Mouse (Mus musculus): ENCODE measurements around the gene Sstr5. TPM values are rescaled to one million over a fixed set of nuclear protein-coding genes. Genes with fewer than 3 reads are reported as not detected.

Gene Sstr5
- 1 to 10 TPM; 1.4 to 1.7 (median 1.5) TPM for total RNA-seq (2022)

DNA sequence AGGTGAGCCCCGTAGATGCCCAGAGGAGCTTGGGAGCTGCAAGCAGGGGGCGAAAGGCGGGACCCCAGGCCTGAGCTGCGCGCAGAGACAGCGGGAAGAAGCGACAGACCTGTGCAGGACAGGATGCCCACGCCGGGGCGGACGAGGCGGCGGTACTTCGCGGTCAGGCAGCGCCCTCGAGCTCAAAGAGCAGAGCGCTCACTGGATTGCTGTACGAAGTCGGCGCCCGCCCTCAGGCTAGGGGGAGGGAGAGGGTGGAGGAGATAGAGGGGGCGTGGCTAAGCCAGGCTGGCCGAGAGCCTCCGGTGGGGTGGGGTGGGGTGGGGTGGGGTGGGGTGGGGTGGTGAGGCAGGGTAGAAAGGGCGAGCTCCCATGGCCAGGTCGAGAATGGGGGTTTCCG is at the start of gene Sstr5:
TSS of gene Sstr5 (minus strand) at position 276 of the 400 bp plus-strand sequence.
- no peak for DNase-seq (ENCODE audit: low spot score in 2 of 2)

- DNase-seq (ENCODE audit: low spot score in 2 of 2), result no peak
Observed at GRCm38 (mm10) chr17:25541768-25542167, 44.7 kb upstream of the Sstr5 start.

DNA sequence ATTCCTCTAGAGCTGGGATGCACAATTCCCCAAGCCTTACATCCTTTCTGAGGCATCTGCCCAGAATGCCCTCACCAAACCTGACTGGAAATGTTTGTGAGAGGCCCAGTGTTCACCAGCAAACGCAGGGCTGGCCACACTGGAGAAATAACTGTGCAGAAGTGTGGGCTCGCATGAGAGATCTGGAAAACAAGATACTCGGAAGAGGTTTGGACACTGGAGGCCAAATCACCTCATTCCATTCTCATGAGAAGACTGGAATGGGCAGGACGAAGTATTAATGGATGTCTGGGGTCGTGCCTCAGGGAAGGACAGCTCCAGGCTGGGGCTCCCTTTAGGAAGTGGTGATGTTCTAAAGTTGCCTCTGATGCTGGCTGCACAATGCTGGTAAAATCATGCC is 43.6 kb upstream of the Sstr5 start:
- DNase-seq (ENCODE audit: low spot score in 2 of 2), result no peak

GRCm38 (mm10) chr17:25538945-25539875 is 42.1 kb upstream of the Sstr5 start:
- no peak for DNase-seq (ENCODE audit: low spot score in 2 of 2)

GRCm38 (mm10) chr17:25530357-25531022 is 33.4 kb upstream of the Sstr5 start:
- no peak for DNase-seq (ENCODE audit: low spot score in 2 of 2)

DNA sequence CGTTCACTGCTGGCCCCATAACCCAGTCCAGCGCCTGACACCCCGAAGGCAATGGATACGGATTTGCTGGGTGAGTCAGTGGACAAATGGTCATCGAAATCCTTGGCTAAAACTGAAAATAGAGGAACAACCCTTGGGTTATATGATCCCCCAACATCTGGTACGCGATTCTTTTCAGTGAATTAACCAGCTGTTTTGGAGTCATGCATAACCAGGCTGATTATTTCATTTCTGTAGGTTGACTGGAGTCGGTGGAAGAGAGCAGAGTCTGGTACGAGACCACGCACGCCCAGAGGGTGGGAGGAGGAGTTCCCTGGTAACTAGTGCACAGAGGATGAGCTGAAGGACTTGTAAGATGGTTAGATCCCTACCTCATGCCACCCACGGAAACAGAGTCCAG is 25.0 kb upstream of the Sstr5 start:
- no peak for DNase-seq (ENCODE audit: low spot score in 2 of 2)

DNA sequence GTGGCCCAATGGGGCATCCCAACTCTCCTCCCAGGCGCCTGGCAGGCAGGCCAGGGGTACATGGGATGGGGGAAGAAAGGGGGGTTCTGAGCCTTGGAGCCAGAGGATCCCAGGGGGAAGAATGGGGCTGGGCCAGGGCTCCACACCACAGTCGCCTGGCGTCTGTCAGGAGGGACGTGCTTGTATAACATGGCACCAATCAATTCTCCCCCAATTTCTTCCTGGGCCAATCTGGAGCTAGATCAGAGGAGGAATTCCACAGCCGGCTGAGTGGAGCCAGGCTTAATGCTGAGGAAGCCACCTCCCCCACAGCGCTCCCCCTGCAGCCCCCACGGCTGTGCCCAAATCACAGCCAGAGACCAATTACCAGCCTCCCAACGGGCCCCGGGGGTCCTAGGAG is 23.4 kb upstream of the Sstr5 start:
- DNase-seq (ENCODE audit: low spot score in 2 of 2), result no peak

DNA sequence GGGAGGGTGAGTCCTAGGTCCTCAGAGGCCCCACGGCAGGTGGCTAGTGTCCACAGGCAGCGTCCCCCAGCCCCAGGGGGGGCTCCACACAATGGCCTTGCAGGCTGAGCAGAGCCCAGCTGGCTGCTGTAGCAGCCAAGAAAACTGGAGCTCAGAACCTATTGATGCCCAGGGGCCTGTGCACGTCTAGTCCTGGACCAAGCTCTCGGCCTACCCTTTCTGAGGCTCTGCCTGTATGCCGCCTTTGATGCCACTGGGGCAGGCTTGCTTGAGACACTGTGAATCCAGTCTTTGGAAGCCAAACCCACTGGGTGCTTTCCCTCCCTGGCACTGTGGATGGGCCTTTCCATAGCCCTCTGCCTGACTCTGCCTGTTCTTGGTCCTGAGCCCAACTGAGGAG is 22.4 kb upstream of the Sstr5 start:
- peak in 1 of 2 experiments; percentile 68 for DNase-seq (ENCODE audit: low spot score in 2 of 2)

- peak in 1 of 2 experiments; percentile 80 for DNase-seq (ENCODE audit: low spot score in 2 of 2)
Observed at GRCm38 (mm10) chr17:25518144-25518543, 21.1 kb upstream of the Sstr5 start.

GRCm38 (mm10) chr17:25516315-25516714 is 19.2 kb upstream of the Sstr5 start:
- no peak for DNase-seq (ENCODE audit: low spot score in 2 of 2)

DNA sequence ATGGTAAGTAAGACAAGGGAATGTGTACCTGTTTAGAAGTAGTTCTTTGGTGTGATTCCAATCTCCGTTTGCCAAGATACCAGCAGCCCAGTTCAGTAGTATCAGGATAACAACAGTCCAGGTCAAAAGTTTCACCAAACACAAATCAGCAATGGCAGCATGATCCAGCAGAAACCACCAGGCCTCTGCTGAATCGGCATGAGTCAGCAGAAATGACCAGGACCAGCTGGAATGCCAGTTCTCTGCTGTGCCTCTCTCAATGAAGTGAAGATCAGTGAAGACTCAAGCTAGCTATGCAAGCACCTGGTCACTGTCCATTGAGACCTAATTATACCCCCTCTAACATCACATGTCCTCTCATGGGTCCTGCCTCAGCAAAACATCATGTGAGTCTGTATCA is 17.0 kb upstream of the Sstr5 start:
- no peak for DNase-seq (ENCODE audit: low spot score in 2 of 2)

GRCm38 (mm10) chr17:25511876-25512275 is 14.8 kb upstream of the Sstr5 start:
- DNase-seq (ENCODE audit: low spot score in 2 of 2), result no peak

GRCm38 (mm10) chr17:25510074-25510830 is 13.2 kb upstream of the Sstr5 start:
- no peak for DNase-seq (ENCODE audit: low spot score in 2 of 2)

- DNase-seq (ENCODE audit: low spot score in 2 of 2), result peak; percentile 56 to 77
Observed at GRCm38 (mm10) chr17:25508860-25509577, 11.9 kb upstream of the Sstr5 start.

- peak; percentile 50 to 74 for DNase-seq (ENCODE audit: low spot score in 2 of 2)
Observed at GRCm38 (mm10) chr17:25507799-25508198, 10.7 kb upstream of the Sstr5 start.

DNA sequence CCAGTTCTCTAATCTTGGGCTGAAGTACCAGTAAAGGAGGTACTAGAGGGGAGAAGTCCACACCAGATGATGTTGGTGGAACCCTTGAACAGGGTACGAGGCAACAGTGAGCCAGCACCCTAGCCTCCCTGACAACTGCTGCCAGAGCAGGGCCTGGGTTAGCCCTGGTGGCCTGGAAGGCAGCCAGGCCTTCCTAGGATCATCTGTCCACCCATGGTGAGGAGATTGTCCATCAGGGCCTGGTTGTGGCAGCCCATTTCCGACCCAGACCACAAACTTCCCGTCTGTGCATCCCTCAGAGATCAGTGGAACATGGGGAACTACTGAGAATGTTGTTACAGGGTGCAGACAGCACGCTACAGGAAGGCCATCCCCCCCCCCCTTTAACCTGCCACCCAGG is 5.5 kb upstream of the Sstr5 start:
- no peak for DNase-seq (ENCODE audit: low spot score in 2 of 2)

GRCm38 (mm10) chr17:25482092-25482491 is 15.0 kb downstream of the Sstr5 start:
- DNase-seq (ENCODE audit: low spot score in 2 of 2), result no peak

DNA sequence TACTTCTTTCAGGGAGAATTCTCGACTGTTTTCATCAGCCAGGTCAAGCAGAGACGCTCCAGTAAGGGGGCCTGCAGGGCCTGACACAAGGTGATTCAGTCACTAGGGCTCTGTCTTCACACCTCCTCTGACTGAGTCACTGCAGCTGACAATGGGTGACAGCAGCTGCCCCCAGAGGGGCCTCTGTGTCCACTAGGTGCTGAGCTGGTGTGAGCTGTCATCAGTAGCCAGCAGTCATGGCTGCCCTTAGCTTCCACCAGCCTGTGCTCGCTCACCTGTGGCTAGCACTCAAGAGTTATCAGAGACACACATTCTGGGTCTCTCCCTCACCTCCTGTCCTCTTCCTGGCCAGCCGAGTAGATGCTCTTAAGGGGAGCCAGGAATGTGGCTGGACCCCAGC is 16.3 kb downstream of the Sstr5 start:
- DNase-seq (ENCODE audit: low spot score in 2 of 2), result no peak

GRCm38 (mm10) chr17:25480152-25480551 is 16.9 kb downstream of the Sstr5 start:
- no peak for DNase-seq (ENCODE audit: low spot score in 2 of 2)

GRCm38 (mm10) chr17:25475946-25476744 is 20.9 kb downstream of the Sstr5 start:
- peak in 1 of 2 experiments; percentile 40 for DNase-seq (ENCODE audit: low spot score in 2 of 2)
